Mouse (Mus musculus) hindbrain, embryonic 11.5 days (tissue): ENCODE measurements around the gene Jmjd1c. TPM values are rescaled to one million over a fixed set of nuclear protein-coding genes. Genes with fewer than 3 reads are reported as not detected.

Experiments used
- ATAC-seq: fragments of 200-750 bp; cut with Nextera tagmentation; 2 replicates; pipeline ENCODE4 v1.8.0; 2017; ENCODE audit warnings: mild to moderate bottlenecking, moderate TSS enrichment, moderate library complexity; ENCODE audit not compliant: low FRiP score
- DNase-seq: peaks from one replicate; pipeline ENCODE4 v3.0.0-alpha.2; 2015; ENCODE audit warnings: low spot score
- H3K27ac ChIP-seq: fragments of 300-500 bp; sonication (generic); 2 replicates; pipeline ENCODE4 v1.5.1; 2014; ENCODE audit warnings: mild to moderate bottlenecking, low read depth, low read length
- H3K27me3 ChIP-seq: fragments of 300-500 bp; sonication (generic); 2 replicates; pipeline ENCODE4 v1.6.1; 2014; ENCODE audit warnings: mild to moderate bottlenecking, low read length, moderate library complexity, mixed read lengths; ENCODE audit not compliant: control insufficient read depth, insufficient read depth
- H3K36me3 ChIP-seq: fragments of 300-500 bp; sonication (generic); 2 replicates; pipeline ENCODE4 v1.6.1; 2014; ENCODE audit warnings: mild to moderate bottlenecking, low read length, moderate library complexity, mixed read lengths; ENCODE audit not compliant: control insufficient read depth, insufficient read depth
- H3K4me1 ChIP-seq: fragments of 300-500 bp; sonication (generic); replicated peaks from 2 replicates; pipeline ENCODE4 v1.6.1; 2014; ENCODE audit warnings: low read length, mixed read lengths; ENCODE audit not compliant: control insufficient read depth, insufficient read depth
- H3K4me2 ChIP-seq: fragments of 300-500 bp; sonication (generic); replicated peaks from 2 replicates; pipeline ENCODE4 v1.6.1; 2014; ENCODE audit warnings: mild to moderate bottlenecking, low read depth, low read length
- H3K4me3 ChIP-seq: fragments of 300-500 bp; sonication (generic); 2 replicates; pipeline ENCODE4 v1.5.1; 2014; ENCODE audit warnings: low read depth, low read length
- H3K9ac ChIP-seq: fragments of 300-500 bp; sonication (generic); 2 replicates; pipeline ENCODE4 v1.6.1; 2014; ENCODE audit warnings: low read depth, low read length
- H3K9me3 ChIP-seq: fragments of 300-500 bp; sonication (generic); 2 replicates; pipeline ENCODE4 v1.6.1; 2016; ENCODE audit warnings: low read length; ENCODE audit not compliant: control insufficient read depth
- WGBS: fragments of 180-500 bp; shearing (Covaris S2); extraction: QIAGEN DNeasy Blood & Tissue Kit; methylation state at CpG from one replicate; pipeline ENCODE4 v1.1.7; 2014; 5-methylcytosine and 5-hydroxymethylcytosine counted together
- polyA plus RNA-seq: library from polyadenylated mRNA; unstranded; fragments of >200 nt; fragmentation: Nextera tagmentation; extraction: Ambion mirVana; gene quantifications from 2 replicates; pipeline ENCODE4 v1.2.1, GENCODE M21; 2014

The Jmjd1c gene
- 55.0 and 63.8 TPM in 2 replicates for polyA plus RNA-seq

DNA sequence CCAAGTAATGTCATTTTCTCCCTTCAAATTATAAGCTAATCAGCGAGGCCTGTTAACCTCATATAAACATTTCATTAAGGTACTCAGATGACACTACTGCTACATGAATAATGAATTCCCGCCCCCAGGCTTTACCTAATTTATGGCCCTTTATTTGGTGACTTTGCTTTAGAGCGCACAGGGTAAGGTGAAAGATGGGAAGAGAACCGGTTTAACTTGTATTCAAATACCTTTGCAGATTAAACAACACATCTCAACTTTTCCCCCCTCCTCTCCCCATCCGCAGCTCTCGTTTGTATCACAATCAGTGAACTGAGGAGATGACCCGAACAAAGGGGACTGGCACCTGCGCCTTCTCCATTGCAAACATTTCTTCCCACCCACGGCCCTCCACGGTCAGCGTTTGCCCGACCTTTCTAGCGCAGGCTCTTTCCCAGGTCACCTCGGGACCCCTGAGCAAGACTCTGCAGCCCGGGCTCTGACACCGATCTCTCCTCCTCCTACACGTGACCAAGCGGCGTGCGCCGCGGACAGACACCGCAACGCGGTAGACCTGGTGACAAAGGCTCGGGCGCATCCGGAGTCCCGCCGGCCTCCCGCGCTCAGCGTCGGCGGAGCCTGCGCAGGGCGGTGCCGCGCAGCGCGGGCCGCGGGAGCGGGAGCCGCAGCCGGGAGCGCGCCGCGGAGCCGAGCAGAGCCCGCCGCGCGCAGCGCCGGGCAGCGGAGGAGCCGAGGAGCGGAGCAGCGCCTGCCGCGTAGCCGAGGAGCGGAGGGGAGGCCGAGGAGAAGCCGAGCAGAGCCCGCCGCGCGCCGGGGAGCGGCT, at the start of gene Jmjd1c:
TSS of gene Jmjd1c (plus strand) at position 328 of the 823 bp plus-strand sequence.
- WGBS = under 1% methylated on average over 53 of the region's 73 CpGs
- H3K27ac ChIP-seq = peak within 1 kb of the TSS; percentile 100
- peaks cover 2% of the 10 kb centered on the region; the same call in 1 of the 2 replicates for H3K4me1 ChIP-seq
- H3K9ac ChIP-seq = peak within 1 kb of the TSS; percentile 100
- H3K27me3 ChIP-seq = no peaks in the 10 kb centered on the region
- no peaks in the 10 kb centered on the region for H3K9me3 ChIP-seq
- peak within 1 kb of the TSS; percentile 56 for H3K4me2 ChIP-seq
- peak; percentile 88 for DNase-seq
- no peaks in the 10 kb centered on the region for H3K36me3 ChIP-seq
- peak within 1 kb of the TSS; percentile 96 for H3K4me3 ChIP-seq
- ATAC-seq = peak; percentile 91

DNA sequence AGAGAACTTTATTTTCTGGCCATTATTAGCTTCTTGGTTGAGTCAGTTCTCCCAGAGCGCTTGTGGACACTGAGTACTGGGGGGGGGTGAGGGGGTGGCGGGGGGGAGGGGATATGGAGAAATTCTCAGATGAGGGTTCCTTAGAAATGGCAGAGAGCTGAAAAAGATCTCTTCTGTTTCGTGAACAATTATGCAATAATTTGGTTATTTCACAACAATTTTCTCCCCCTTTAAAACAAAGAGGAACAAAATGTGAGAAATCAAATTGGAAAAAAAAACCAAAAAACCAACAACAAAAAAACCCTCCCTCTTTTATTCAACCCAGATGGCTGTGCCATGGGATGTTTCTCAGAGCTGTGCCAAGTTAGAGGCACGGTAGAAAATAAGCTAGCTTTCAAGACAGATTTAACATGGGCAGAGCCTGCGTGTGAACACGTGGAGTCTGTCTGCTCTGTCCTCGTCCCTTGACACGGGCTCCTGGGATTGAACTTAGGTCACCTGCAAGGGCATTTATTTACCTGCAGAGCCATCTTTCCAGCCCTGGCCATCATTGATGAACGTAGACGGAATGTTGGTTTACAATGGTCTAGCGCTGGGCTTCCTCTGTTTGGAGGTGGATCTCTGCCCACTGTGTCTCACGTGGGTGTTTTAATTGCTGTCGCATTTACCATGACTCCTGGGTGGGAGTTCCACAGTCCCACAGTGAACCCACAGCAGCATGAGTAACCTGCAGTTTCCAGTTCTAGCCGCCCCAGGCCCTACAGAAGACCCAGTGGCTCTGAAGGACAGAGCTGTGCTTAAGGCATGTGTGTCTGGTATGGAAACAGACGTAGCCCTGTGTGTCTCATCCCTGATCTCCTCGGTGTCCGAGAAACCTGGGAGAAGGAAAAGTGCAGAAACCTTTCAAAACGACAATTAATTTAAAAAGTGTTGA, 47.9 kb upstream of the Jmjd1c start:
- WGBS = 89% methylated on average over 18 of the region's 18 CpGs
- Histone ChIP-seq H3K9ac (no peak overlapping the region), H3K9me3 (no peaks in the 10 kb centered on the region), H3K4me3 (no peak overlapping the region), H3K4me1 (no peaks in the 10 kb centered on the region), H3K27ac (no peak overlapping the region), H3K4me2 (no peak overlapping the region), H3K27me3 (no peaks in the 10 kb centered on the region), H3K36me3 (no peaks in the 10 kb centered on the region)
- DNase-seq (no peak), ATAC-seq (no peak)

DNA sequence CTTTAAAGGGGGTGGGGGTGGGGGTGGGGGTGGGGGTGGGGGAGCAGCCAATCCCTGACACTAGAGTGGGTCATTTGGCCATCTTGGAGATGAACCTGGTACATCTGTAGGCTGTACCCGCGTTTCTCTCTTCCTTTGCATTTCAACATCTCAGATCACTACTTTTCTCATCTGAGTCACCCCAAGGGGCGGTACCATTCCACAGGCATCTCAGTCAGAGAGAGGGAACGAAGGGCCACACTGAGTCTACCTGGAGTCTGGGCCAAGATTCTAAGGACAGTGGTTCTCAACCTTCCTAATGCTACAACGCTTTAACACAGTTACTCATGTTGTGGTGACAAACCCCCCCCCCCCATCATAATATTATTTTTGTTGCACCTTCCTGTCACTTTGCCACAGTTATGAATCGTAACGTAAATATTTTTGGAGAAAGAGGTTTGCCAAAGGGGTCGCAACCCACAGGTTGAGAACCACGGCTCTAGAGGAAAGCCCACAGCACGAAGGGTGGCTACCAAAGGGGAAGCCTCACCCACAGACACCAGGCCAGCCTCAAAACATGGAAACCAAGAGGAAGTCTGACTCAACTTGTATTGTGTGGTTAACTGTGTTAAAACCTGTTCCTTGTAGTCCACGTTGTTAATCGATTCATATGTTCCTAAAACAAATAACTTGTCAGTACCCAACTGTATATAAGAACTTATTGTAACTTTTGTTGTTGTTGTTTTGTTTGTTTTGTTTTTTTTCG, 46.9 kb upstream of the Jmjd1c start:
- Histone ChIP-seq H3K4me1 (peaks cover 3% of the 10 kb centered on the region; the same call in 1 of the 2 replicates), H3K4me3 (no peak overlapping the region), H3K27me3 (no peaks in the 10 kb centered on the region), H3K36me3 (no peaks in the 10 kb centered on the region), H3K9me3 (no peaks in the 10 kb centered on the region), H3K4me2 (no peak overlapping the region), H3K9ac (no peak overlapping the region), H3K27ac (no peak overlapping the region)
- ATAC-seq = no peak
- no peak for DNase-seq
- WGBS = 92% methylated on average over 13 of the region's 13 CpGs

DNA sequence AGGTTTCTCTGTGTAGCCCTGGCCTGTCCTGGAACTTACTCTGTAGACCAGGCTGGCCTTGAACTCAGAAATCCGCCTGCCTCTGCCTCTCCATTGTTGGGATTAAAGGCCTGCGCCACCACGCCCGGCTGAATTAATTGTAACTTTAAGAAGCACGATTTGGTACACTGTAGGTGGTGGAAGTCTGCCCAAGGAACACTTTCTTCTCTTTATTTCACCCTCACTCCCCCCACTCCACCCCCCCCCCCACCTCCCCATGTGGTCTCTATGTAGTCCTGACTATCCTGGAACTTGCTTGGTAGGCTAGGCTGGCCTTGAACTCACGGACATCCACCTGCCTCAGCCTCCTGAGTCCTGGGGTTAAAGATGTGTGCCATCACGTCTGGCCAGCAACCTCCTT, 46.3 kb upstream of the Jmjd1c start:
- no peaks in the 10 kb centered on the region for H3K9me3 ChIP-seq
- no peak overlapping the region for H3K4me2 ChIP-seq
- no peaks in the 10 kb centered on the region for H3K36me3 ChIP-seq
- no peak overlapping the region for H3K27ac ChIP-seq
- DNase-seq (no peak), ATAC-seq (no peak)
- WGBS = 89% methylated on average over 7 of the region's 7 CpGs
- H3K4me3 ChIP-seq = no peak overlapping the region
- no peak overlapping the region for H3K9ac ChIP-seq
- peaks cover 3% of the 10 kb centered on the region; the same call in 1 of the 2 replicates for H3K4me1 ChIP-seq
- no peaks in the 10 kb centered on the region for H3K27me3 ChIP-seq

DNA sequence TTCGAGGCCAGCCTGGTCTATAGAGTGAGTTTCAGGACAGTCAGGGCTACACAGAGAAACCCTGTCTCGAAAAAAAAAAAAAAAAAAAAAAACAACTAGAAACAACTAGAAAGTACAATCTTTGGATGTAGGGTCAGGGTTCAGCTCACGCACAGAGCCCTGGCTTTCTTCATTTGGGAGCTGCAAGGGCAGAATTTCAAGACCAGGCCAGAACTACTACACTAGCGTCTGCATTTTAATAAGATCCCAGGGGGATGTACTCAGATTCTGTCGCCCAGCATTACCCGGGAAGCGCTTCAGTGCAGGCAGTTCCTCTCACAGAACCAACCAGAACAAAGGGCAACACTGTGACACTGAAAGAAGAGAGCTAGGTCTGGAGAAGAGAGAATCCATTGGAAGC, 45.2 kb upstream of the Jmjd1c start:
- H3K27me3 ChIP-seq = no peaks in the 10 kb centered on the region
- DNase-seq (no peak), ATAC-seq (no peak)
- peaks cover 3% of the 10 kb centered on the region; the same call in 1 of the 2 replicates for H3K4me1 ChIP-seq
- H3K36me3 ChIP-seq = no peaks in the 10 kb centered on the region
- no peak overlapping the region for H3K27ac ChIP-seq
- H3K4me3 ChIP-seq = no peak overlapping the region
- 69% methylated on average over 6 of the region's 7 CpGs for WGBS
- no peak overlapping the region for H3K9ac ChIP-seq
- H3K4me2 ChIP-seq = no peak overlapping the region
- H3K9me3 ChIP-seq = no peaks in the 10 kb centered on the region

DNA sequence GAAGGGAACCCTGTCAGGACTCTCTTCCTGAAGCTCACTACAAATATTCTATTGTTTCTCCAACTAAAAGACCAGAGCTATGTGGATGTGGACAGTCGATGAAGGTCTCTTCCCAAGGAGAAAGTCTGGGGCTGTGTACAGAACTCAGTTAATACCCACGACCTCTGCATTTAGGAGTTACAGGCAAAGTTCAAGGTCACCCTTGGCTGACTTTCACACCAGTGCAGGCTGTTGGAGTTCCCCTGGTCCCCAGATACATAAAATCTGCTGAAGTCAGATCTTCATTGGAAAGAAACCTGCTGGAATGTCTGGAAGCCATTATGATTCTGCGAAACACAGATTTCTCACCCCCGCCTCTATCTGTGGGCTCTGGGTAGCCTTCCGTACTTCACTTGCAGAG, 44.5 kb upstream of the Jmjd1c start:
- WGBS = 69% methylated on average over 5 of the region's 5 CpGs
- Histone ChIP-seq H3K4me3 (no peak overlapping the region), H3K4me1 (peaks cover 3% of the 10 kb centered on the region; the same call in 1 of the 2 replicates), H3K27ac (no peak overlapping the region), H3K9me3 (no peaks in the 10 kb centered on the region), H3K36me3 (no peaks in the 10 kb centered on the region), H3K27me3 (no peaks in the 10 kb centered on the region), H3K4me2 (no peak overlapping the region), H3K9ac (no peak overlapping the region)
- no peak for ATAC-seq
- DNase-seq = no peak

DNA sequence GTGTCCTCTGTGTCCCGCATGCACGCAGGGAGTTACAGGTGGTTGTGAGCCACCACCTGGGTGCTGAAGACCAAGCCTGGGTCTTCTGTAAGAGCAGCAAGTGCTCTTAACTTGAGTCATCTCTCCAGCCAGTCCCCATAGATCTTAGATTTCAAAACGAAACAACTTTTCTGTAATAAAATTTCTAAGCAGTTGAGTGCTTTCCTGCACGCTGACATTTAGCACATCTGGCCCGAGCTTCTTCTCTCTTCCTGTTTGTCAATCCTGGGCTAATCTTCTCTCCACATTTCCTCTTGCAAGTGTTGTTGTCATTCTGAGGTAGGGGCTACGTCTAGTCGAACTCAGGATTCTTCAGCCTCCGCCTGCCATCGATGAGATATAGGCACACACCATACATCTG, 43.5 kb upstream of the Jmjd1c start:
- WGBS = 88% methylated on average over 9 of the region's 9 CpGs
- no peaks in the 10 kb centered on the region for H3K36me3 ChIP-seq
- no peak overlapping the region for H3K4me3 ChIP-seq
- no peaks in the 10 kb centered on the region for H3K27me3 ChIP-seq
- H3K9me3 ChIP-seq = no peaks in the 10 kb centered on the region
- no peak overlapping the region for H3K4me2 ChIP-seq
- ATAC-seq = no peak
- no peak overlapping the region for H3K27ac ChIP-seq
- DNase-seq = no peak
- peaks cover 3% of the 10 kb centered on the region; the same call in 1 of the 2 replicates for H3K4me1 ChIP-seq
- no peak overlapping the region for H3K9ac ChIP-seq

DNA sequence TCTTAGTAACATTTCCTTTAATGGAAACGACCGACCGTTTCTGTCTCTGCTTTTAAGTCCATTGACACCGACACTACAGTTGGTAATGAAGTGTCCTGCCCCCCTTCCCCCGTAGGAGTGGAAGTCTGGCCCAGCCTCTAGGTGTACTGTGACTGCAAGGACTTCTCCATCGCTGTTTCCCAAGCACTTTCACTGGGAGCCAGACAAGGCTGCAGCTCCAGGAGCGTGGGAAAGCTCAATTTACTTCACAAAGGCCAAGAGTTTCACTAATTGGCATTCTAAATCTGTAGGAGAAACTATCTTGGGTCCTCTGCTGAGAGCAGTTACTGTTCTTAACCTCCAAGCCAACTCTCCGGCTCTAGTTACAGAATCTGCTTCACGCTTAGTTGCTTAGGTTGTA, 42.5 kb upstream of the Jmjd1c start:
- 29% methylated on average over 9 of the region's 9 CpGs for WGBS
- no peak overlapping the region for H3K27ac ChIP-seq

More for the DNA sequence above, 42.5 kb upstream of the Jmjd1c start:
- no peak for DNase-seq
- no peak for ATAC-seq
- Histone ChIP-seq H3K36me3 (no peaks in the 10 kb centered on the region), H3K4me2 (no peak overlapping the region), H3K27me3 (no peaks in the 10 kb centered on the region), H3K9ac (no peak overlapping the region), H3K9me3 (no peaks in the 10 kb centered on the region), H3K4me1 (peaks cover 3% of the 10 kb centered on the region; the same call in 1 of the 2 replicates), H3K4me3 (no peak overlapping the region)
